Mouse (Mus musculus): ENCODE measurements at regions not wholly inside any gene's neighbourhood (a gene's known extent, or its start where the extent isn't known, plus 50 kb on each side); places are given as distances from the start of the nearest gene placed in this dataset.

- DNase-seq (ENCODE audit: low spot score) = no peak
These were observed 104.1 kb upstream of the Hes1 start for GRCm38 (mm10) chr16:29959939-29960637.

GRCm38 (mm10) chr16:29963284-29963683 lies 100.9 kb upstream of the Hes1 start:
- DNase-seq (ENCODE audit: low spot score) = no peak

DNA sequence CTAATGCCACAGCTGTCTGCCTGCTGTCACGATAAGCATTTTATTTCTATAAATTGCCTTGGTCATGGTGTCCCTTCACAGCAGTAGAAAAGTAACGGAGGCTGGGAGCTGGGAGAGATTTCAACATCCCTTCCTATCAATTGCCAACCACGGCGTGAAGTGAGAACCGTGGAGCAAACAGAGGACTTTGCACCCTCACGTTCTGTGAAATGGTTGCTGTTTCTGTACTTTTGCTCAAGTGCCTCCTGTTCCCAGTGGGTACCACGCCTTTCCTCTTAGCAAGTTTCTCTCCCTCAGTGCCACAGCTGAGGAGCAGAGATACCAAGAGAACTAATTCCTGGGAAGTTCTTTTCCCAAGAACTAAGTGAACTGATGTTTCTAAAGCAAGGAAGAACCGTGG lies 99.6 kb upstream of the Hes1 start:
- DNase-seq (ENCODE audit: low spot score) = no peak

DNA sequence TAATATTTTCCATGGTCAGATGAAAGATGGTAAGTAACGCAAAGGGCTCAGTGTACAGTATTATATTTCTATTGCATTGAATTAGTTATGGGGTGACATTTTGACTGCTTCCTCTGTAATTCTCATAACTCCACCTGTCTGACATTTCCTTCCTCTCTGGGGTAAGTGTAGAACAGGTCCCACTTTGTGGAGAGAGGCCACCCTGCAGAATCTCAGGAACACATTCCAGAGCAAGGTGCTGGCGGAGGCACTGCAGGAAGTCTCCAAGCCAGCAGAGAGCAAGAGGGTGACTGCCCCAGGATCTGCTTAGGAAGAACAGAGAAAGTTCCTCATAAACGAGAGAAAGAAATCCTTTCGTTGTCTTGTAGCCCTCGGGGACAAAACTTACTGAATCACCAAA lies 95.4 kb upstream of the Hes1 start:
- no peak for DNase-seq (ENCODE audit: low spot score)

DNA sequence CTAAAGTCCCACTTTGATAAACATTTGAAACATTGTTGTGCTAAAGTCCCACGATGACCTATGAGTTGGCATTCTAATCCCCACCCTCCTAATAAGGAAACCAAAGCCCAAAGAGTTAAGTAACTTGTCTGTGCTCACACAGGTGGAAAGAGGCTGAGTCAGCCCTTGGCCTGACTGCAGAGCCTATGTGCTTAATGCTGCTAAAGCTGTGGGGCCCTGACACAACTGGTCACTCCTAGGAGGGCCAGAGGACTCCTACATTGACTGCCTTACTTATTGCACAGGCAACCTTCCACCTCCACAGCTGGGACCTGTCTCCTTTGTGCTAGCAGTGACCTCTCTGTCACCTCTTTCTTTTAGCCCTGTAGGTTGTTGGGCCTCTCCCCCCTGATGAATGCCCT lies 91.4 kb upstream of the Hes1 start:
- DNase-seq (ENCODE audit: low spot score) = peak; percentile 51

GRCm38 (mm10) chr16:29973250-29973649 lies 90.9 kb upstream of the Hes1 start:
- no peak for DNase-seq (ENCODE audit: low spot score)

DNA sequence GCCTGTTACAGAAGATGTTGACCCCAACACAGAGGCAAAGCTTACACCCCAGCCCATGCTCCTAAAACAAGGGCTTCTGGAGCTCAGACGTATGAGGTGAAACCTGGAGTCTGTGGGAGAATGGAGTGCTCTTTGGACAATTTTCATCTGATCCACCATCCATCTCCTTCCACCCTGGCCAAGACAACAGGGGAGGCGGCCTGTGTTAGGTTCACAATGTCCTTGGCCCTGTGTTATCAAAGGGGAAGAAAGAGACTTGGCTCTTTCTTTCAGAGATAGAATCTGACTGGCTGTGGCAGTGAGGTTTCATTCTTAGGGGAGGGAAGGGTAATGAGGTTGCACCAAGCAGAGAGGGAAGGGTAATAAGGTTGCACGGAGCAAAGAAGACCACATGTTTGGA lies 88.4 kb upstream of the Hes1 start:
- DNase-seq (ENCODE audit: low spot score) = no peak

DNA sequence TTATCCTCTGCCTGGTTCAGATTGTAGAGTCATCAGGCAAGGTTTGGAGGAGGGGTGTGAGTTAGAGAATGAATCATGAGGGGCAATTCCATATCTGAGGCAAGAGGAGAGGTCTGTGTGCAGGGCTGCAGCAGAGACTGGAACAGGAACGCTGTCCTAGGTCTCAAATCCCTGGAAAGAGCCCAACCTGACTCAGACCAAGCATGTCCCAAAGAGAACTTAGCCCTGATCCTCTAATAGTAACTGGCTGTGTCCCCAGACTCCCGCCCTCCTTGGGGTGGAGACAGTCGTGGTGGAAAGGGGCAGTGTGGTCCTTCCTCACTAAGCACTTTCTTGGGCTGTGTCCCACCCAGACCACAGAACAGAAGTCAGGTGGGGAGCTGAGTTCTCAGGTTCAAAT lies 87.2 kb upstream of the Hes1 start:
- DNase-seq (ENCODE audit: low spot score) = no peak

- DNase-seq (ENCODE audit: low spot score) = no peak
These were observed 86.5 kb upstream of the Hes1 start for GRCm38 (mm10) chr16:29977711-29978110.

- DNase-seq (ENCODE audit: low spot score) = no peak
These were observed 85.1 kb upstream of the Hes1 start for GRCm38 (mm10) chr16:29979066-29979465.

- no peak for DNase-seq (ENCODE audit: low spot score)
These were observed 82.6 kb upstream of the Hes1 start for GRCm38 (mm10) chr16:29981543-29981942.

DNA sequence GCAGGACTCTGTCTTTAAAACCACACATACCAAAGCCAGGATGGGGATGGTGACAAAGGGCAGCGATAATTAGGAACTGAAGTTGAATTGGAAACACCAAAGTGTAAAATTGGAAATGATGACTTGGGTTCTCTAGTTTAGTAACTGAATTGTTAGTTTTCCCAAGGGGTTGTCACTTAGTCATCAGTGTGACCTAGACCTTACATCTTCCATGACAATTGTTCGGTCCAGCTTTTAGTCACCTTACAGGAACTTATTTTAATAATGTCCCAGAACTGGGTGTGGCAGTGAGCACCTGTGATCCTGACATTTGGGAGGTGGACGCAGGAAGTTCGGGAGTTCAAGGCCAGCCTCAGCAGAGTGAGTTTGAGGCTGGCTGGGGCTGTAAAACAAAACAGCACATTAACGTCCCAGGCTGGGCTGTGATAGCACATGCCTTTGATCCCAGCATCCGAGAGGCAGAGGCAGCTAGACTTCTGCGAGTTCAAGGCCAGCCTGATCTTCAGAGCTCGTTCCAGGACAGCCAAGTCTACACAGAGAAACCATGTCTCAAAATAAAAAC lies 81.9 kb upstream of the Hes1 start:
- no peak for DNase-seq (ENCODE audit: low spot score)

- DNase-seq (ENCODE audit: low spot score) = no peak
These were observed 81.0 kb upstream of the Hes1 start for GRCm38 (mm10) chr16:29983161-29983560.

DNA sequence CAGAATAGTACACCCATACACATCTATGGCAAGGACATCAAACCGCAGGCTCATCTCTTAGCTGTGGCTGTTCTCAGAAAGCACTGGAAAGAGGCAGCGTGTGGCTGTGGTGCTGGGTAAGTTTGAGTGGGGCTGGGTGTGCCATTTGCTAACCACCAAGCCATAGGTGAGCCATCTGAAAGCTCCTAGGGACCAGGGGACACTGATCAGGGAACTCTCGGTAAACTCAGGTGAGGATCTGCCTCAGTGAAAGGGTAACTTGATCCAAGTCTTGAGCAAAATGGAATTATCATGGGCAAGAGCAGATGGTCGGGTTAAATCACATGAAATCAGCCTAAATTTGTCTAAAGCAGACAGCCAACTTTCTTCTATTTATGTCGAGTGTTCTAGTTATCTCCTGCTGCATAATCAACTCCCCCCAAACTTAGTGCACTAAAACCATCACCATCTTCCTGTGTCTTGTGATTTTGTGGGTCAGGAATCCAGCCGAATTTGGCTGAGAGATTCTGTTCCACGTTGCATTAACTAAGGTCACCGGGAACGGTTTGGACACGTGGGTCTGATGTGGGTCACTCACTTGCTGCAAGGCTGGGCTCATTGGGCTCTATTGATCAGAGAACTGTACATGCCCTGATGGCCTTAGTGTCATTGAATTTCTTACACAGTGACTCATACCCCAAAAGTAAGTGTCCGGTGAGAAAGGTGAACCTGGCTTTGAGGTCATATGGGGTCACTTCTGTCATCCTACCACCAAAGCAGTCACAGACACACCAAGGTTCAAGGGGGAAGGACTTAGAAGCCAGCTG lies 78.9 kb upstream of the Hes1 start:
- DNase-seq (ENCODE audit: low spot score) = no peak

DNA sequence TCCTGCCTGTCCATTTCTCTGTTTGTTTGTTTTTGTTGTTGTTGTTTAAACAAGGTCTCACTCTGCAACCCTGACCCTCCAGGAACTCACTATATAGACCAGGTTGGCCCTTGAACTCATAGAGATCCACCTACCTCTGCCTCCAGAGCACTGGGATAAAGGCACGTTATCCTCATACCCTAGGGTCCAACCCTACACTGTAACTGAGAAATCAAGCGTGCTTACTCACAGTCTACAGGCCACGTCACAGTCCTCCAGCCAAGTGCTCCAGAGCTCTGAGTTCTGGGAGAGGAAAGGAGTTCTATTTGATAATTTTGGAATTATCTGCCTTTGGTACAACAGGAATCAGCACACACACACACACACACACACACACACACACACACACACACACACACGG lies 76.6 kb upstream of the Hes1 start:
- DNase-seq (ENCODE audit: low spot score) = no peak

DNA sequence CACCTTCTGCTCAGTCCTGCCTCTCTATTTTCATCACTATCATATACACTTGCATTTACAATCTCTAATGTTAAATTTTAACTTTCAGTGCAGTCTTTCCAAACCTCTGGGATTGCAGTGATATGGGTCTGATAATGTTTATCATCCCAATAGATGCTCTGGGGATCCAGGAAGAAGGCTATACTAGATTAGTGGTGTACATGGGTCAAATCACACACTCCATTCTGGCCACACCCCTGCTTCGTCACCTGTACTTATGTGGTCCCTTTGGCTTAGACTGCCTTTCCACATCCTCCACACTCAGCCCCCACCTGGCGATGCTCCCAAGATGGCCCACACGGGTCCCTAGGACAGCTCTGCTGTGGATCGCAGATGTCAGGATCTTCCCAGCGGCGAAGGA lies 76.2 kb upstream of the Hes1 start:
- no peak for DNase-seq (ENCODE audit: low spot score)

DNA sequence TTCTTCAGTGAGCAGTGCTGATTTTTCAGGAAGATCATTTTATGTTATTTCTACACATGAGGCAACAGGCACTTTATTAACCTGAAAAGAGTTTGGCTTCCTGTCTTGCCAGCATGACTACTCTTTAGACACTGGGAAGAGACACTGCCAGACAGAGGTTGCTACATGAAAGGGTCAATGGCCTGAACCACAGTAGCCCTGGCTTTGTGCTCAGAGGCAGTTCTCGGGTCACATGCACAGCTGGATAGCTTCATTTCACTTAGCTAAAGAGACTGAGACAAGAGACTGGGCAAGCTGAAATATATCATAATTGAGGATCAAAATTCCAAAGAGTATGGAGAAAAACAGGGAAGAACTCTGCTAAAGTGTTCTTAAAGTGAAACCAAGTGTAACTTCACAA lies 74.9 kb upstream of the Hes1 start:
- DNase-seq (ENCODE audit: low spot score) = no peak

- DNase-seq (ENCODE audit: low spot score) = no peak
These were observed 73.8 kb upstream of the Hes1 start for GRCm38 (mm10) chr16:29990393-29990792.

- no peak for DNase-seq (ENCODE audit: low spot score)
These were observed 73.2 kb upstream of the Hes1 start for GRCm38 (mm10) chr16:29990795-29991587.

DNA sequence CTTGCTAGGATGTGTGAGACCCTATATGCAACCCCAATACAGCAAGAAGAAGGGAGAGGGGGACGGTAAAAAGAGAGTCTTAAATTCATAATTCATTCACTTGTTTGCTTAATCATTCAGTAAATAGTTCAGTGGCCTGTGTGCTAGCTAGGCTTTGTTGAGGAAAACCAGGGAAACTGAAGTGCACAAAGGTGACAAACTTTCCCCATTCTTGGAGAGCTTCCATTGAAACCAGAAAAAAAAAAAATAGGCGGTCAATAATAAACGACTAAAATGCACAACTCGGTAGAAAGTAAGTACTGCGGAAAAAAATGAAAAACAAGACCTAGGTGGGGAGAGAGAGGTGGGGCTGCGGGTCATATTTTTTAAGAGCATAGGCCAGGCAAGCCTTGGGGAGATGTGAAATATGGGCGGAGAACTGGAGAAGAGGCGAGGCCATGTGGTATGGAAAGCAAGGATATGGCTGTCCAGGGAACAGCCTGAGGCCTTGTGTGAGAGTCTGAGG lies 72.3 kb upstream of the Hes1 start:
- no peak for DNase-seq (ENCODE audit: low spot score)

- no peak for DNase-seq (ENCODE audit: low spot score)
These were observed 71.1 kb upstream of the Hes1 start for GRCm38 (mm10) chr16:29993111-29993510.

DNA sequence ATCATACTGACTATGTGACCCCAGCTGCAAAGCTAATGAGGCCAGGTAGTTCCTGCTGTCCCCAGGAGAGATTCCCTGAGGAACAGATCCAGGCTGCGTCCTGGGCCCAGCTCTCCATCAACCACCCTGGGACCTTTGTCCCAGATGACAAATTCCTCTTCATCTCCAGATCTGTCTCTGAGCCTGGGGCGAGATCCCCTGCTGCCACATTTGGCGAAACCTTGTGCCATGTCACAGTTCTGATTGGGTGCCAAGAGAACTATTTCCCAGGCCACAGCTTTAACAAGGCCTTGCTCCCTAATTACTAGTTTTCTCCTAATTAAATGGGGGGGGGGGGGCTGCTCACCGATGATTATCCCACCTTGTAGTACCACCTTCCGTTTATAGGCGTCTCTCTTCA lies 70.6 kb upstream of the Hes1 start:
- no peak for DNase-seq (ENCODE audit: low spot score)
